Mouse (Mus musculus) thymus, adult 2 months (tissue): Measurements from ENCODE around the gene Smcr8. TPM values are rescaled to one million over a fixed set of nuclear protein-coding genes. Genes with fewer than 3 reads are reported as not detected.

Source experiments
- DNase-seq: peaks from one replicate; pipeline ENCODE4 v3.0.0; 2021
- H3K27ac ChIP-seq: fragments of 200-500 bp; 2 replicates; pipeline ENCODE4 v1.5.1; 2012; ENCODE audit warnings: low read length, control low read depth; ENCODE audit not compliant: control insufficient read depth, insufficient read depth
- H3K27me3 ChIP-seq: fragments of 200-500 bp; 2 replicates; pipeline ENCODE4 v1.6.1; 2012; ENCODE audit warnings: mild to moderate bottlenecking, low read length, moderate library complexity, mixed read lengths; ENCODE audit not compliant: control insufficient read depth, insufficient read depth
- H3K36me3 ChIP-seq: fragments of 200-500 bp; 2 replicates; pipeline ENCODE4 v1.6.1; 2012; ENCODE audit warnings: mild to moderate bottlenecking, low read length, moderate library complexity; ENCODE audit not compliant: control insufficient read depth, insufficient read depth
- H3K4me1 ChIP-seq: fragments of 200-500 bp; replicated peaks from 2 replicates; pipeline ENCODE4 v1.6.1; 2012; ENCODE audit warnings: low read length; ENCODE audit not compliant: control insufficient read depth, insufficient read depth
- H3K4me3 ChIP-seq: fragments of 200-500 bp; 2 replicates; pipeline ENCODE4 v1.5.1; 2012; ENCODE audit warnings: mild to moderate bottlenecking, low read length, control low read depth, moderate library complexity; ENCODE audit not compliant: control insufficient read depth, insufficient read depth
- CTCF ChIP-seq: fragments of 200-500 bp; IDR thresholded peaks from 2 replicates; pipeline ENCODE4 v1.5.1; 2012; ENCODE audit warnings: mild to moderate bottlenecking, control low read depth, low read length, moderate library complexity, borderline replicate concordance; ENCODE audit not compliant: control insufficient read depth, poor library complexity, insufficient read depth; ENCODE audit errors: extremely low read depth
- POLR2A ChIP-seq: fragments of 200-500 bp; IDR thresholded peaks from 2 replicates; pipeline ENCODE4 v1.6.1; 2012; ENCODE audit warnings: mild to moderate bottlenecking, low read length, control low read depth, moderate library complexity; ENCODE audit not compliant: control insufficient read depth, poor library complexity, insufficient read depth; ENCODE audit errors: extremely low read depth
- WGBS: fragments of 180-500 bp; shearing (Covaris S2); methylation state at CpG from one replicate; pipeline ENCODE4 v1.1.7; 2018; 5-methylcytosine and 5-hydroxymethylcytosine counted together
- polyA plus RNA-seq: library from polyadenylated mRNA; depleted of rRNA; stranded (reverse); fragments of >200 nt; gene quantifications from 2 replicates; pipeline ENCODE4 v1.2.3, GENCODE M21; 2012

The Smcr8 gene
- polyA plus RNA-seq, 1 experiment, result 25.5 TPM

GRCm38 (mm10) chr11:60769322-60769721 is 8.0 kb upstream of the Smcr8 start:
- no peak overlapping the region for H3K4me3 ChIP-seq
- no peak for DNase-seq
- no peaks in the 10 kb centered on the region for H3K27me3 ChIP-seq
- no peaks in the 10 kb centered on the region for H3K4me1 ChIP-seq
- H3K36me3 ChIP-seq, result no peaks in the 10 kb centered on the region
- WGBS, result 16% methylated on average over 2 of the region's 2 CpGs
- no peak overlapping the region for H3K27ac ChIP-seq
- TF ChIP-seq CTCF (no peak), POLR2A (no peak)

- DNase-seq, result no peak
Observed at GRCm38 (mm10) chr11:60770776-60771175, 6.5 kb upstream of the Smcr8 start.

GRCm38 (mm10) chr11:60772161-60772560 is 5.2 kb upstream of the Smcr8 start:
- peaks cover 3% of the 10 kb centered on the region; the same call in 1 of the 2 replicates for H3K4me1 ChIP-seq
- no peak overlapping the region for H3K4me3 ChIP-seq
- DNase-seq, result no peak
- H3K27ac ChIP-seq, result no peak overlapping the region
- 94% methylated on average over 4 of the region's 4 CpGs for WGBS
- TF ChIP-seq POLR2A, result no peak
- TF ChIP-seq CTCF, result no peak
- H3K27me3 ChIP-seq, result no peaks in the 10 kb centered on the region
- H3K36me3 ChIP-seq, result no peaks in the 10 kb centered on the region

More at GRCm38 (mm10) chr11:60770776-60771175, 6.5 kb upstream of the Smcr8 start:
- no peak overlapping the region for H3K27ac ChIP-seq
- no peak for TF ChIP-seq POLR2A
- TF ChIP-seq CTCF, result no peak
- no peaks in the 10 kb centered on the region for H3K4me1 ChIP-seq
- 96% methylated on average over 3 of the region's 3 CpGs for WGBS
- H3K4me3 ChIP-seq, result no peak overlapping the region
- no peaks in the 10 kb centered on the region for H3K36me3 ChIP-seq
- no peaks in the 10 kb centered on the region for H3K27me3 ChIP-seq

GRCm38 (mm10) chr11:60774158-60774689 is 3.1 kb upstream of the Smcr8 start:
- Histone ChIP-seq H3K27ac (no peak overlapping the region), H3K4me1 (peaks cover 17% of the 10 kb centered on the region)
- DNase-seq, result no peak

DNA sequence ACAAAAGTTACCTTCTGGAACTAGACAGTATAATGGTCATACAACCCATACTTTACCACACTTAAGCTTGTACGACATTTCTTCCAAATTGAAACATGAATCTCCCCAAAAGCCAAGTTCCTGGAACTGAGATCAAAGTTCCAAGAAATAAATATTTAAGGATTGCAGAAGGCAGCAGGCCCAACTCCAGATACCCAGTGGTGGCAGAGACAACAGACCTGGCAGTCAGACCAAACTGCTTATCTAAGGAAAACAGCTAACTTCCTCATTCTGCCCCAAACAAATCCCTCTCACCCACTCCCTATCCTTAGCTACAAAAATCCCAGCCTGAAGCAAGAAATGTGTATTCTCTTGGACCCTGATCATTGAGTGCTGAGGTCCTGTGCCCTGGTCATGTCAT is 2.5 kb upstream of the Smcr8 start:
- Histone ChIP-seq H3K27ac (no peak overlapping the region), H3K4me3 (no peak overlapping the region), H3K27me3 (no peaks in the 10 kb centered on the region), H3K36me3 (no peaks in the 10 kb centered on the region), H3K4me1 (peaks cover 23% of the 10 kb centered on the region)
- WGBS, result 31% methylated on average over 1 of the region's 1 CpGs
- TF ChIP-seq CTCF (no peak), POLR2A (no peak)
- no peak for DNase-seq

More at GRCm38 (mm10) chr11:60774158-60774689, 3.1 kb upstream of the Smcr8 start:
- H3K4me3 ChIP-seq, result no peak overlapping the region
- 83% methylated on average over 3 of the region's 3 CpGs for WGBS
- no peaks in the 10 kb centered on the region for H3K36me3 ChIP-seq
- no peaks in the 10 kb centered on the region for H3K27me3 ChIP-seq
- TF ChIP-seq CTCF (no peak), POLR2A (no peak)

- no peak overlapping the region for H3K4me3 ChIP-seq
- no peak for DNase-seq
- no peaks in the 10 kb centered on the region for H3K36me3 ChIP-seq
- no peaks in the 10 kb centered on the region for H3K27me3 ChIP-seq
- WGBS, result 63% methylated on average over 6 of the region's 6 CpGs
- no peak for TF ChIP-seq POLR2A
- TF ChIP-seq CTCF, result no peak
- H3K4me1 ChIP-seq, result peaks cover 26% of the 10 kb centered on the region
- H3K27ac ChIP-seq, result no peak overlapping the region
Observed at GRCm38 (mm10) chr11:60775578-60775977, 1.7 kb upstream of the Smcr8 start.
